Mouse (Mus musculus) hindbrain, embryonic 15.5 days (tissue): ENCODE data around the gene Crybg1. TPM values are rescaled to one million over a fixed set of nuclear protein-coding genes. Genes with fewer than 3 reads are reported as not detected.

Experiments used
- ATAC-seq: fragments of 200-750 bp; cut with Nextera tagmentation; 2 replicates; pipeline ENCODE4 v1.8.0; 2017; ENCODE audit warnings: low read depth, moderate number of reproducible peaks, moderate TSS enrichment; ENCODE audit not compliant: low FRiP score
- H3K27ac ChIP-seq: fragments of 300-500 bp; sonication (generic); replicated peaks from 2 replicates; pipeline ENCODE4 v1.5.1; 2015; ENCODE audit warnings: mild to moderate bottlenecking, inconsistent platforms
- H3K27me3 ChIP-seq: fragments of 300-500 bp; sonication (generic); 2 replicates; pipeline ENCODE4 v1.6.1; 2015; ENCODE audit warnings: control low read depth, inconsistent platforms
- H3K36me3 ChIP-seq: fragments of 300-500 bp; sonication (generic); 2 replicates; pipeline ENCODE4 v1.6.1; 2015; ENCODE audit warnings: control low read depth, inconsistent platforms
- H3K4me1 ChIP-seq: fragments of 300-500 bp; sonication (generic); replicated peaks from 2 replicates; pipeline ENCODE4 v1.6.1; 2015; ENCODE audit warnings: control low read depth, inconsistent platforms
- H3K4me2 ChIP-seq: fragments of 300-500 bp; sonication (generic); 2 replicates; pipeline ENCODE4 v1.6.1; 2015; ENCODE audit warnings: moderate library complexity, mild to moderate bottlenecking, inconsistent platforms
- H3K4me3 ChIP-seq: fragments of 300-500 bp; sonication (generic); 2 replicates; pipeline ENCODE4 v1.5.1; 2015; ENCODE audit warnings: mild to moderate bottlenecking, inconsistent platforms
- H3K9ac ChIP-seq: fragments of 300-500 bp; sonication (generic); 2 replicates; pipeline ENCODE4 v1.6.1; 2015; ENCODE audit warnings: inconsistent platforms
- H3K9me3 ChIP-seq: fragments of 300-500 bp; sonication (generic); 2 replicates; pipeline ENCODE4 v1.6.1; 2016; ENCODE audit warnings: control low read depth, inconsistent platforms
- WGBS: fragments of 180-500 bp; shearing (Covaris S2); methylation state at CpG from one replicate; pipeline ENCODE4 v1.1.7; 2015; 5-methylcytosine and 5-hydroxymethylcytosine counted together
- polyA plus RNA-seq: library from polyadenylated mRNA; unstranded; fragments of >200 nt; fragmentation: Nextera tagmentation; extraction: Ambion mirVana; gene quantifications from 2 replicates; pipeline ENCODE4 v1.2.1, GENCODE M21; 2015

The Crybg1 gene
- polyA plus RNA-seq, 1 experiment from 2014 or later = 0.21 TPM

DNA sequence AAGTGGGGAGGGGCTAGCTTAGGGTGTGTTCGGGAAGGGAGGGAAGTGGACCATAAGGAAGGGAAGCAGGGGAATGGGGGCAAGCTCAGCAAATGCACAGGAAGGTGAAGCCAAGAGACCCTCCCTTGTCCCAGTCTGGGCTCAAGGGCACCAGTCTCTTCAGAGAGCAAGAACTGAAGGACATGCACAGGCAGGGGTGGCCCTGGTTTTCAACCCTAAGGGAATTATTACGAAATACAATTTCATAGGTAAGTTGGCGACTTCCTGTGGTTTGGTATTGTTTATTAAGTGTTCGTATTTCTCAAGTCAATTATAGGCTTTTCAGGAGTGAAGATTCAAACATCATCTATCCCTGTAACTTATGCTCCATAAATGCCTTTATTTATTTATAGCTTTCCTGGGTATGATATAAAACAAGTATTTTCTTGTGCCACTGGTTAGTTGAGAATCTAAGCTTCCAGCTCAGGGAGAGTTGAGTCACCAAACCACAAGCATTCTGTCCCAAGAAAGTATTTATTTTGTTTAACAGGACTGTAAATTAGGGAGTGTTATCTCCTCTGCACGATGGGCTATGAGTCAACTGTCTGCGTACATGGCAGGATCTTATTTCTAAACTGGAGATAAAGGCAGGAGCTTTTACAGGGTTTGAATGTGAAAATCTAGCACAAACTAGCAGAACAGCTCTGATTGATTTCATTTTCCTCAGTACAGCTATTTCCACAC, 69.7 kb downstream of the Crybg1 start:
- H3K9ac ChIP-seq = no peak overlapping the region
- no peaks in the 10 kb centered on the region for H3K36me3 ChIP-seq
- H3K4me3 ChIP-seq = no peak overlapping the region
- 85% methylated on average over 6 of the region's 6 CpGs for WGBS
- no peaks in the 10 kb centered on the region for H3K27me3 ChIP-seq
- H3K27ac ChIP-seq = no peak overlapping the region
- no peak overlapping the region for H3K4me2 ChIP-seq
- no peaks in the 10 kb centered on the region for H3K4me1 ChIP-seq
- H3K9me3 ChIP-seq = no peaks in the 10 kb centered on the region
- no peak for ATAC-seq

GRCm38 (mm10) chr10:44071095-44071494, 77.6 kb downstream of the Crybg1 start:
- Histone ChIP-seq H3K9ac (no peak overlapping the region), H3K9me3 (no peaks in the 10 kb centered on the region), H3K27ac (no peak overlapping the region), H3K4me1 (no peaks in the 10 kb centered on the region), H3K36me3 (no peaks in the 10 kb centered on the region), H3K4me2 (no peak overlapping the region), H3K4me3 (no peak overlapping the region), H3K27me3 (no peaks in the 10 kb centered on the region)
- 6% methylated on average over 4 of the region's 4 CpGs for WGBS
- ATAC-seq = peak; percentile 89

DNA sequence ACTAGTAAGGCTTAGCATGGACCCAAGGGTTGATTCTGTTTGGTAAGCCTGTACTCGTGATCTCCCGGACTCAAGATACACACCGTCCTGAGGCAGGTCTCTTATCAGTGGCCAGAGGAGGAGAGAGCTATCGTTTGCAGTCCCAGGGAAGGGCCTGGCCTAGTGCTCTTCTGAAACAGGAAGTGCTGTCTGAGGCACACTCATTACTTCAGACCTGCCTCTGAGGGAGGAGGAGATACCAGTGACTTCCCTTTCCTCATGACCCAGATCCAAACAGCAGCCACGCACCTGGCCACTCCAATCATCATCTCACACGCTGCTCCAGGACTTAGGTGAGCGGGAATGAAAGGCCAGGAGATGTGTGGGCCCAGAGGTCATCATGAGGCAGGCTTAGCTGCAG, 79.5 kb downstream of the Crybg1 start:
- Histone ChIP-seq H3K4me3 (no peak overlapping the region), H3K4me2 (no peak overlapping the region), H3K27ac (no peak overlapping the region), H3K27me3 (no peaks in the 10 kb centered on the region), H3K9ac (no peak overlapping the region), H3K9me3 (no peaks in the 10 kb centered on the region), H3K36me3 (no peaks in the 10 kb centered on the region), H3K4me1 (no peaks in the 10 kb centered on the region)
- 90% methylated on average over 7 of the region's 7 CpGs for WGBS
- no peak for ATAC-seq

GRCm38 (mm10) chr10:44065848-44066360, 82.7 kb downstream of the Crybg1 start:
- no peaks in the 10 kb centered on the region for H3K27me3 ChIP-seq
- H3K4me1 ChIP-seq = no peaks in the 10 kb centered on the region
- no peak overlapping the region for H3K9ac ChIP-seq
- no peak overlapping the region for H3K27ac ChIP-seq
- H3K4me2 ChIP-seq = no peak overlapping the region
- no peak overlapping the region for H3K4me3 ChIP-seq
- no peak for ATAC-seq
- H3K36me3 ChIP-seq = no peaks in the 10 kb centered on the region
- 90% methylated on average over 6 of the region's 6 CpGs for WGBS
- no peaks in the 10 kb centered on the region for H3K9me3 ChIP-seq

GRCm38 (mm10) chr10:44062981-44063380, 85.7 kb downstream of the Crybg1 start:
- H3K27ac ChIP-seq = no peak overlapping the region
- no peaks in the 10 kb centered on the region for H3K4me1 ChIP-seq
- H3K27me3 ChIP-seq = no peaks in the 10 kb centered on the region
- H3K36me3 ChIP-seq = no peaks in the 10 kb centered on the region
- H3K4me3 ChIP-seq = no peak overlapping the region
- WGBS = 94% methylated on average over 4 of the region's 4 CpGs
- no peaks in the 10 kb centered on the region for H3K9me3 ChIP-seq
- ATAC-seq = no peak
- H3K4me2 ChIP-seq = no peak overlapping the region
- H3K9ac ChIP-seq = no peak overlapping the region

DNA sequence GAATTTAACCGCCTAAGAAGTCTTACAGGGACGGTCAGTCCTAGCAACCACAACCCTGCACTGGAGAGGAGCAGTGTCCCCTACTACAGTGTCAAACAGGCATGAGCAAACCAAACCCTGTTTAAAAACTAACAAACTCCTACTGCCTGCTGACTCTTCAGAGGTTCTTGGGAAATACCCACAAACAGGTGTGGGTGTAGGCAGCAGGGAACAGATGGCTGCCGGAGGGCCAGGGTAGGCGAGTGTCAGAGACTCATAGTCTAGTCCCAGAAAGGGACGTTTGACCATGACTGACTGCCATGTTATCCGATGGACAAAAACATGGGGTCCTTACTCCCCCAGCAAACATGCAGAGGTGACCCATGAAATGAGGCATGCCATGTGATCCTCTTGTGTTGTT, 97.7 kb downstream of the Crybg1 start:
- no peak overlapping the region for H3K4me3 ChIP-seq
- H3K9me3 ChIP-seq = no peaks in the 10 kb centered on the region
- H3K36me3 ChIP-seq = no peaks in the 10 kb centered on the region
- WGBS = 69% methylated on average over 6 of the region's 6 CpGs
- no peaks in the 10 kb centered on the region for H3K4me1 ChIP-seq
- no peak overlapping the region for H3K4me2 ChIP-seq
- H3K9ac ChIP-seq = no peak overlapping the region
- H3K27ac ChIP-seq = no peak overlapping the region
- H3K27me3 ChIP-seq = no peaks in the 10 kb centered on the region
- ATAC-seq = no peak

DNA sequence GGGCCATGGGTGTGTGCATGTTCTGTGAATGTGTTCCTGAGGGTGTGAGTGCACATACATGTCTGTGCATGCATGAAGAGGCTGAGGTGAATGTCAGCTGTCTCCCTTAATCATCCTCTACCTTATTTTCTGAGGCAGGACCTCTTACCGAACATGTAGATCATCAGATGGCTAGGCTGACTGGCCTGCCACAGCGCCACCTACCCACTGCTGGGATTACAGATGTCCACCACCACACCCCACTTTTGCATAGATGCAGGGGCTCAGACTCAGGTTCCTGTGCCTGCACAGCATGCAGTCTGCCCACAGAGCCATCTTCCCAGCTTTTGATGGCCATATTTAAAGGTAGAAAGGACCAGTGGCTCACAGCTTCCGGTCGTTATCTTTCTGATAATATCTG, 103.9 kb downstream of the Crybg1 start:
- no peaks in the 10 kb centered on the region for H3K36me3 ChIP-seq
- no peak overlapping the region for H3K4me3 ChIP-seq
- H3K9ac ChIP-seq = no peak overlapping the region
- no peaks in the 10 kb centered on the region for H3K4me1 ChIP-seq
- WGBS = 77% methylated on average over 4 of the region's 4 CpGs
- H3K27me3 ChIP-seq = no peaks in the 10 kb centered on the region
- H3K4me2 ChIP-seq = no peak overlapping the region
- no peak overlapping the region for H3K27ac ChIP-seq
- H3K9me3 ChIP-seq = no peaks in the 10 kb centered on the region
- no peak for ATAC-seq

DNA sequence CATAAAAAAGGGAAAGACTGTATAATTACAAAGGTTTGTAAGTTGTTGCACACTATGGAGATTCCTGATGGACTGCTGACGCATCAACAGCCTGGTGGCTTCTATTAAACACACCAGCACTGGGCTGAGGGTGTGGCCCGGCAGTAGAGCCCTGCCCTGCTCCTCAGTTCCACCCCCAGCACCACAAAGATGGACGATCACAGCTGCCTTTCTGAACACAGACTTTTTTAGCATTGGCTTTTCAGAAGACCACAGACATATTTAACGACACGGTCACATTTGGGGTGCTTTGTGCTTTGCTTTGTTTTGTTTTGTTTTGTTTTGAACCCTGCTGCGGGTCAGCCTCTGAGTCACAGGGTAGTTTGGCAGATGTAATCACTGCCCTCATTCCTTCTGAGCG, 105.0 kb downstream of the Crybg1 start:
- WGBS = 66% methylated on average over 7 of the region's 7 CpGs
- no peak overlapping the region for H3K27ac ChIP-seq
- no peak for ATAC-seq
- H3K9me3 ChIP-seq = no peaks in the 10 kb centered on the region
- no peaks in the 10 kb centered on the region for H3K4me1 ChIP-seq
- H3K36me3 ChIP-seq = no peaks in the 10 kb centered on the region
- H3K9ac ChIP-seq = no peak overlapping the region
- no peak overlapping the region for H3K4me2 ChIP-seq
- H3K4me3 ChIP-seq = no peak overlapping the region
- H3K27me3 ChIP-seq = no peaks in the 10 kb centered on the region

GRCm38 (mm10) chr10:44039185-44039584, 109.5 kb downstream of the Crybg1 start:
- 85% methylated on average over 2 of the region's 2 CpGs for WGBS
- Histone ChIP-seq H3K27me3 (no peaks in the 10 kb centered on the region), H3K4me2 (no peak overlapping the region), H3K27ac (no peak overlapping the region), H3K36me3 (no peaks in the 10 kb centered on the region), H3K9ac (no peak overlapping the region), H3K4me1 (no peaks in the 10 kb centered on the region), H3K9me3 (no peaks in the 10 kb centered on the region), H3K4me3 (no peak overlapping the region)
- no peak for ATAC-seq

- ATAC-seq = no peak
- Histone ChIP-seq H3K4me3 (no peak overlapping the region), H3K9ac (no peak overlapping the region), H3K27me3 (no peaks in the 10 kb centered on the region), H3K36me3 (no peaks in the 10 kb centered on the region), H3K27ac (no peak overlapping the region), H3K9me3 (no peaks in the 10 kb centered on the region), H3K4me2 (no peak overlapping the region), H3K4me1 (no peaks in the 10 kb centered on the region)
- 57% methylated on average over 11 of the region's 11 CpGs for WGBS
These were observed 110.6 kb downstream of the Crybg1 start for GRCm38 (mm10) chr10:44037918-44038544.

DNA sequence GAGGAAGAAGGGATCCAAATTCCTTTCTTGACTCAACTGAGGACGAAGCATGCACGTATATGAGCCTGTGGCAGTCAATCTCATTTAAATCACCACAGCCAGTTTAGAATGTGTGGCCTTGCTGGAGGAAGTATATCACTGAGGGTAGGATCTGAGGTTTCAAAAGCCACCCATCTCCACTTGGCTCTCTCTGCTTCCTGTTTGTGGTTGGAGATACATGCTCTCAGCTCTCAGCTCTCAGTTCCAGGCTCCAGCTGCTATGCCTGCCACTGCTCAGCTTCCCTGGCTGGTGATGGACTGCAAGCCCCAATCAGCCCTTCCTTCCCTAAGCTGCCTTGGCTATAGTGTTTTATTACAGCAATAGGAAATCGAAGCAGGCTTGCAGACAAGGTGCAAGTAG, 119.1 kb downstream of the Crybg1 start:
- Histone ChIP-seq H3K9ac (no peak overlapping the region), H3K9me3 (no peaks in the 10 kb centered on the region), H3K4me2 (no peak overlapping the region), H3K4me3 (no peak overlapping the region), H3K4me1 (no peaks in the 10 kb centered on the region), H3K27ac (no peak overlapping the region), H3K36me3 (no peaks in the 10 kb centered on the region), H3K27me3 (no peaks in the 10 kb centered on the region)
- 87% methylated on average over 3 of the region's 3 CpGs for WGBS
- no peak for ATAC-seq

GRCm38 (mm10) chr10:44027226-44027625, 121.4 kb downstream of the Crybg1 start:
- H3K4me2 ChIP-seq = no peak overlapping the region
- no peak overlapping the region for H3K27ac ChIP-seq
- H3K9ac ChIP-seq = no peak overlapping the region
- no peak overlapping the region for H3K4me3 ChIP-seq
- no peaks in the 10 kb centered on the region for H3K27me3 ChIP-seq
- H3K36me3 ChIP-seq = no peaks in the 10 kb centered on the region
- H3K9me3 ChIP-seq = no peaks in the 10 kb centered on the region
- H3K4me1 ChIP-seq = no peaks in the 10 kb centered on the region
- 68% methylated on average over 1 of the region's 1 CpGs for WGBS
- no peak for ATAC-seq
